In genomic region chr1:191391311-191391710, GRCm38 (mm10) we compare ENCODE assay signal across 9 mouse cellular contexts. TPM values are rescaled to one million over a fixed set of nuclear protein-coding genes. Genes with fewer than 3 reads are reported as not detected.
DNase-seq lines count a peak whose midpoint lies in the region; ATAC-seq lines count a peak whose summit lies in the region.
"Had no signal": no experiment of that assay in that cellular context is flagged by ENCODE, and none has a peak within 500 bp of the region (broad histone marks: within the 10 kb centered on the region; RNA-seq: fewer than 3 reads in every experiment).

No protein-coding gene starts in this region.

- peaks cover 3% of the 10 kb centered on the region; the same call in 1 of the 2 replicates for H3K4me1 ChIP-seq in midbrain, embryonic 11.5 days (ENCODE audit: control insufficient read depth, insufficient read depth, low read length)

- DNase-seq in right cerebral cortex, adult 18-20 months = peak; percentile 48
- no peak for DNase-seq in right cerebral cortex, postnatal 14 days
- DNase-seq in adrenal gland, postnatal 10 days = peak; percentile 70
- DNase-seq in embryo, embryonic 9.5 days (ENCODE audit: extremely low spot score) = peak; percentile 68
- peak; percentile 38 to 59 for DNase-seq in heart, postnatal 14 days
- DNase-seq in layer of hippocampus, postnatal 10 days (ENCODE audit: low spot score in 2 of 2) = peak; percentile 41 to 43
- DNase-seq in midbrain, embryonic 11.5 days (ENCODE audit: low spot score, missing footprints) = peak; percentile 92
- peak; percentile 50 to 62 for DNase-seq in thymus, postnatal 10 days (ENCODE audit: low spot score in 2 of 2)

- H3K27me3 ChIP-seq in midbrain, embryonic 11.5 days (ENCODE audit: control insufficient read depth, insufficient read depth, low read length) = no peaks in the 10 kb centered on the region

- 25% methylated on average over 3 of the region's 3 CpGs for WGBS in midbrain, embryonic 11.5 days

- intact Hi-C loops in heart, postnatal 14 days (cut with DNase I) = loop anchor here (2.0 to 5.0 kb wide), 2 partner anchors 34 to 171 kb away; no protein-coding TSS in a partner anchor

- no peak overlapping the region for H3K9ac ChIP-seq in midbrain, embryonic 11.5 days (ENCODE audit: low read length)
- H3K9ac ChIP-seq: midbrain, embryonic 12.5 days had no signal

- ATAC-seq in midbrain, embryonic 11.5 days (ENCODE audit: low FRiP score) = no peak

- no peak overlapping the region for H3K4me2 ChIP-seq in midbrain, embryonic 11.5 days
- H3K4me2 ChIP-seq: midbrain, embryonic 12.5 days had no signal

- no peaks in the 10 kb centered on the region for H3K9me3 ChIP-seq in midbrain, embryonic 11.5 days (ENCODE audit: control insufficient read depth, low read length)
- H3K9me3 ChIP-seq: midbrain, embryonic 12.5 days had no signal

- H3K36me3 ChIP-seq in midbrain, embryonic 11.5 days (ENCODE audit: control insufficient read depth, insufficient read depth, low read length) = no peaks in the 10 kb centered on the region
- H3K36me3 ChIP-seq: midbrain, embryonic 12.5 days had no signal

- H3K27ac ChIP-seq in midbrain, embryonic 11.5 days (ENCODE audit: low read depth, low read length) = no peak overlapping the region
- H3K27ac ChIP-seq: midbrain, embryonic 12.5 days had no signal

- no peak overlapping the region for H3K4me3 ChIP-seq in midbrain, embryonic 11.5 days (ENCODE audit: low read depth, low read length)
- H3K4me3 ChIP-seq: midbrain, embryonic 12.5 days had no signal

RNA-seq across cellular contexts. Expression of gene Ppp2r5a, which starts 11.8 kb away (rescaled TPM):
- 100 to 1,000 TPM; 225 TPM for total RNA-seq in adrenal gland, postnatal 10 days (2021)
- total RNA-seq in heart, postnatal 14 days (2021) = 100 to 1,000 TPM; 116 to 118 TPM
- 10 to 100 TPM; 56.0 to 59.1 TPM for total RNA-seq in layer of hippocampus, postnatal 10 days (2021)
- 14.8 and 19.2 TPM in 2 replicates for polyA plus RNA-seq in midbrain, embryonic 11.5 days (2014; fragmentation: Nextera tagmentation; extraction: Ambion mirVana)
